Mouse (Mus musculus) erythroblast, embryonic 14.5 days (primary cell): ENCODE results near the gene Bckdk. TPM values are rescaled to one million over a fixed set of nuclear protein-coding genes. Genes with fewer than 3 reads are reported as not detected.

ENCODE experiments used
- H3K27me3 ChIP-seq: 2 replicates; pipeline ENCODE4 v1.6.1; 2012; ENCODE audit warnings: inconsistent platforms; ENCODE audit not compliant: control insufficient read depth
- H3K36me3 ChIP-seq: 2 replicates; pipeline ENCODE4 v1.6.1; 2012; ENCODE audit warnings: mild to moderate bottlenecking, inconsistent platforms; ENCODE audit not compliant: control insufficient read depth
- H3K4me1 ChIP-seq: 2 replicates; pipeline ENCODE4 v1.6.1; 2012; ENCODE audit warnings: inconsistent platforms; ENCODE audit not compliant: control insufficient read depth
- H3K4me3 ChIP-seq: replicated peaks from 2 replicates; pipeline ENCODE3; 2012; ENCODE audit warnings: moderate library complexity, mild to moderate bottlenecking, inconsistent platforms
- H3K9me3 ChIP-seq: 2 replicates; pipeline ENCODE4 v1.6.1; 2012; ENCODE audit warnings: low read length, inconsistent platforms, mixed read lengths; ENCODE audit not compliant: control insufficient read depth
- GATA1 ChIP-seq: IDR thresholded peaks from 2 replicates; pipeline ENCODE4 v1.6.1; 2012; ENCODE audit warnings: low read length, inconsistent platforms, mixed read lengths
- TAL1 ChIP-seq: IDR thresholded peaks from 3 replicates; pipeline ENCODE4 v1.6.1; 2012; ENCODE audit warnings: low read length, inconsistent platforms, mixed read lengths
- polyA plus RNA-seq: library from polyadenylated mRNA; stranded (reverse); fragments of >175 nt; gene quantifications from 2 replicates; pipeline ENCODE4 v1.2.3, GENCODE M21; 2012

The Bckdk gene
- polyA plus RNA-seq, 1 experiment = 18.3 TPM

- Histone ChIP-seq H3K4me3 (no peak overlapping the region), H3K4me1 (no peaks in the 10 kb centered on the region), H3K9me3 (no peaks in the 10 kb centered on the region), H3K36me3 (no peaks in the 10 kb centered on the region), H3K27me3 (peaks cover 2% of the 10 kb centered on the region)
- TF ChIP-seq TAL1 = no peak
- no peak for TF ChIP-seq GATA1
Measured at GRCm38 (mm10) chr7:127959364-127959763, 55.5 kb downstream of the Bckdk start.

Other genes starting within 250 kb of the Bckdk start
- 16.0 and 17.8 TPM in 2 replicates for gene Bcl7c, start 195.1 kb upstream of the Bckdk start, polyA plus RNA-seq
- gene Ctf1, start 191.3 kb upstream of the Bckdk start, polyA plus RNA-seq = 0.06 TPM in 1 of 2 replicates, not detected in the other
- 0.02 TPM in 1 of 2 replicates, not detected in the other for gene Ctf2, start 171.9 kb upstream of the Bckdk start, polyA plus RNA-seq
- 8.2 and 9.9 TPM in 2 replicates for gene Fbxl19, start 159.5 kb upstream of the Bckdk start, polyA plus RNA-seq
- gene Orai3, start 134.3 kb upstream of the Bckdk start, polyA plus RNA-seq = 0.30 and 0.44 TPM in 2 replicates
- gene Setd1a, start 127.4 kb upstream of the Bckdk start, polyA plus RNA-seq = 4.7 and 6.0 TPM in 2 replicates
- 0.39 TPM in 1 of 2 replicates, not detected in the other for gene Gm49388, start 118.5 kb upstream of the Bckdk start, polyA plus RNA-seq
- gene Hsd3b7, start 103.5 kb upstream of the Bckdk start, polyA plus RNA-seq = 0.43 and 0.50 TPM in 2 replicates
- 1.4 and 1.5 TPM in 2 replicates for gene Stx4a, start 79.8 kb upstream of the Bckdk start, polyA plus RNA-seq
- 0.01 TPM in 1 of 2 replicates, not detected in the other for gene Stx1b, start 79.5 kb upstream of the Bckdk start, polyA plus RNA-seq
- 1.3 TPM in 2 replicates for gene Zfp646, start 27.9 kb upstream of the Bckdk start, polyA plus RNA-seq
- gene Zfp668, start 27.3 kb upstream of the Bckdk start, polyA plus RNA-seq = 1.3 and 1.5 TPM in 2 replicates
- 0.03 and 0.05 TPM in 2 replicates for gene Prss53, start 13.1 kb upstream of the Bckdk start, polyA plus RNA-seq
- gene Gm21974, start 8.6 kb upstream of the Bckdk start, polyA plus RNA-seq = not detected in 2 replicates
- gene Vkorc1, start 8.5 kb upstream of the Bckdk start, polyA plus RNA-seq = 0.89 and 1.3 TPM in 2 replicates
- gene Kat8, start 8.4 kb downstream of the Bckdk start, polyA plus RNA-seq = 0.44 and 0.49 TPM in 2 replicates
- gene Prss8, start 26.0 kb downstream of the Bckdk start, polyA plus RNA-seq = 0.04 TPM in 1 of 2 replicates, not detected in the other
- gene Prss36, start 42.6 kb downstream of the Bckdk start, polyA plus RNA-seq = 0.21 and 0.28 TPM in 2 replicates
- gene Fus, start 63.4 kb downstream of the Bckdk start, polyA plus RNA-seq = 39.4 and 42.2 TPM in 2 replicates
- gene Pycard, start 89.8 kb downstream of the Bckdk start, polyA plus RNA-seq = 0.19 and 0.25 TPM in 2 replicates
- 0.02 TPM in 1 of 2 replicates, not detected in the other for gene Trim72, start 99.9 kb downstream of the Bckdk start, polyA plus RNA-seq
- gene Itgam, start 158.6 kb downstream of the Bckdk start, polyA plus RNA-seq = 0.01 TPM in 2 replicates
- gene Gm49368, start 158.6 kb downstream of the Bckdk start, polyA plus RNA-seq = not detected in 2 replicates
- not detected in 2 replicates for gene Itgax, start 225.5 kb downstream of the Bckdk start, polyA plus RNA-seq